Mouse (Mus musculus): ENCODE data around the gene Krt81. TPM values are rescaled to one million over a fixed set of nuclear protein-coding genes. Genes with fewer than 3 reads are reported as not detected.

Krt81 gene
- polyA plus RNA-seq, 1 experiment from 2014 or later = not detected

Other genes starting within 250 kb of the Krt81 start
- 3.1 and 3.4 TPM in 2 replicates for gene Grasp, start 239.6 kb downstream of the Krt81 start, polyA plus RNA-seq (2015; fragmentation: Nextera tagmentation; extraction: Ambion mirVana)
- gene Nr4a1, start 209.5 kb downstream of the Krt81 start, polyA plus RNA-seq (2015; fragmentation: Nextera tagmentation; extraction: Ambion mirVana) = 12.6 and 13.5 TPM in 2 replicates
- 64.5 and 68.9 TPM in 2 replicates for gene Atg101, start 179.5 kb downstream of the Krt81 start, polyA plus RNA-seq (2015; fragmentation: Nextera tagmentation; extraction: Ambion mirVana)
- 2.8 and 7.1 TPM in 2 replicates for gene 6030408B16Rik, start 170.5 kb downstream of the Krt81 start, polyA plus RNA-seq (2015; fragmentation: Nextera tagmentation; extraction: Ambion mirVana)
- gene Krt80, start 93.6 kb downstream of the Krt81 start, polyA plus RNA-seq (2015; fragmentation: Nextera tagmentation; extraction: Ambion mirVana) = 8.7 and 9.0 TPM in 2 replicates
- 19.6 and 28.9 TPM in 2 replicates for gene Krt7, start 52.7 kb downstream of the Krt81 start, polyA plus RNA-seq (2015; fragmentation: Nextera tagmentation; extraction: Ambion mirVana)
- 0.14 TPM in 1 of 2 replicates, not detected in the other for gene Krt87, start 24.9 kb downstream of the Krt81 start, polyA plus RNA-seq (2015; fragmentation: Nextera tagmentation; extraction: Ambion mirVana)
- not detected in 2 replicates for gene Krt88, start 16.0 kb downstream of the Krt81 start, polyA plus RNA-seq (2015; fragmentation: Nextera tagmentation; extraction: Ambion mirVana)
- not detected in 2 replicates for gene Krt86, start 9.7 kb upstream of the Krt81 start, polyA plus RNA-seq (2015; fragmentation: Nextera tagmentation; extraction: Ambion mirVana)
- gene Krt83, start 27.8 kb upstream of the Krt81 start, polyA plus RNA-seq (2015; fragmentation: Nextera tagmentation; extraction: Ambion mirVana) = 0.25 TPM in 1 of 2 replicates, not detected in the other
- gene Gm49425, start 53.5 kb upstream of the Krt81 start, polyA plus RNA-seq (2015; fragmentation: Nextera tagmentation; extraction: Ambion mirVana) = not detected in 2 replicates
- not detected in 2 replicates for gene Krt84, start 69.1 kb upstream of the Krt81 start, polyA plus RNA-seq (2015; fragmentation: Nextera tagmentation; extraction: Ambion mirVana)
- gene Krt82, start 86.9 kb upstream of the Krt81 start, polyA plus RNA-seq (2015; fragmentation: Nextera tagmentation; extraction: Ambion mirVana) = not detected in 2 replicates
- gene Krt90, start 99.2 kb upstream of the Krt81 start, polyA plus RNA-seq (2015; fragmentation: Nextera tagmentation; extraction: Ambion mirVana) = not detected in 2 replicates
- 0.17 and 0.19 TPM in 2 replicates for gene Krt75, start 110.2 kb upstream of the Krt81 start, polyA plus RNA-seq (2015; fragmentation: Nextera tagmentation; extraction: Ambion mirVana)
- not detected in 2 replicates for gene Gm5414, start 164.4 kb upstream of the Krt81 start, polyA plus RNA-seq (2015; fragmentation: Nextera tagmentation; extraction: Ambion mirVana)
- gene Gm5478, start 183.6 kb upstream of the Krt81 start, polyA plus RNA-seq (2015; fragmentation: Nextera tagmentation; extraction: Ambion mirVana) = not detected in 2 replicates
- gene Krt6b, start 216.5 kb upstream of the Krt81 start, polyA plus RNA-seq (2015; fragmentation: Nextera tagmentation; extraction: Ambion mirVana) = 0.28 TPM in 1 of 2 replicates, not detected in the other
- 0.62 TPM in 2 replicates for gene Krt6a, start 230.6 kb upstream of the Krt81 start, polyA plus RNA-seq (2015; fragmentation: Nextera tagmentation; extraction: Ambion mirVana)
- gene Krt5, start 249.1 kb upstream of the Krt81 start, polyA plus RNA-seq (2015; fragmentation: Nextera tagmentation; extraction: Ambion mirVana) = 11.4 and 17.2 TPM in 2 replicates

Measured in heart, embryonic 16.5 days (tissue).